Mouse (Mus musculus) embryonic facial prominence, embryonic 12.5 days (tissue): ENCODE measurements at regions not wholly inside any gene's neighbourhood (a gene's known extent, or its start where the extent isn't known, plus 50 kb on each side); places are given as distances from the start of the nearest gene placed in this dataset.
"Not testable (repeated sequence)": the region's sequence is repeated elsewhere in the genome, so short reads cannot be mapped to it uniquely, and the experiment has no call there.

Experiments
- ATAC-seq: fragments of 200-750 bp; cut with Nextera tagmentation; 2 replicates; pipeline ENCODE4 v1.8.0; 2017; ENCODE audit not compliant: insufficient number of reproducible peaks, insufficient read depth, low FRiP score, low TSS enrichment
- H3K27ac ChIP-seq: fragments of 300-500 bp; sonication (generic); 2 replicates; pipeline ENCODE4 v1.5.1; 2016; ENCODE audit warnings: mild to moderate bottlenecking
- H3K27me3 ChIP-seq: fragments of 300-500 bp; sonication (generic); 2 replicates; pipeline ENCODE4 v1.6.1; 2016; ENCODE audit warnings: mild to moderate bottlenecking, moderate library complexity
- H3K36me3 ChIP-seq: fragments of 300-500 bp; sonication (generic); 2 replicates; pipeline ENCODE4 v1.6.1; 2016; ENCODE audit warnings: mild to moderate bottlenecking
- H3K4me1 ChIP-seq: fragments of 300-500 bp; sonication (generic); 2 replicates; pipeline ENCODE4 v1.6.1; 2016
- H3K4me2 ChIP-seq: fragments of 300-500 bp; sonication (generic); replicated peaks from 2 replicates; pipeline ENCODE4 v1.6.1; 2016; ENCODE audit warnings: mild to moderate bottlenecking, moderate library complexity
- H3K4me3 ChIP-seq: fragments of 300-500 bp; sonication (generic); 2 replicates; pipeline ENCODE4 v1.5.1; 2016; ENCODE audit warnings: mild to moderate bottlenecking
- H3K9ac ChIP-seq: fragments of 300-500 bp; sonication (generic); 2 replicates; pipeline ENCODE4 v1.6.1; 2016; ENCODE audit warnings: mild to moderate bottlenecking, moderate library complexity
- H3K9me3 ChIP-seq: fragments of 300-500 bp; sonication (generic); 2 replicates; pipeline ENCODE4 v1.6.1; 2016; ENCODE audit warnings: mild to moderate bottlenecking, moderate library complexity
- WGBS: fragments of 180-500 bp; shearing (Covaris S2); methylation state at CpG from one replicate; pipeline ENCODE4 v1.1.7; 2016; 5-methylcytosine and 5-hydroxymethylcytosine counted together

- ATAC-seq, result no peak
- Histone ChIP-seq H3K4me2 (no peak overlapping the region), H3K4me1 (no peaks in the 10 kb centered on the region), H3K27me3 (no peaks in the 10 kb centered on the region), H3K4me3 (no peak overlapping the region), H3K9me3 (no peaks in the 10 kb centered on the region), H3K27ac (no peak overlapping the region), H3K9ac (no peak overlapping the region), H3K36me3 (no peaks in the 10 kb centered on the region)
- 90% methylated on average over 12 of the region's 12 CpGs for WGBS
These were observed 605.4 kb upstream of the Gm19410 start for GRCm38 (mm10) chr8:35160230-35160629.

GRCm38 (mm10) chr8:35162166-35162565 is 603.4 kb upstream of the Gm19410 start:
- not testable (repeated sequence) for H3K4me1 ChIP-seq, H3K27me3 ChIP-seq, H3K4me2 ChIP-seq, H3K36me3 ChIP-seq, H3K4me3 ChIP-seq, H3K9me3 ChIP-seq, ATAC-seq, H3K9ac ChIP-seq, H3K27ac ChIP-seq
- WGBS, result 82% methylated on average over 4 of the region's 4 CpGs

- Histone ChIP-seq H3K36me3 (no peaks in the 10 kb centered on the region), H3K4me3 (no peak overlapping the region), H3K4me1 (no peaks in the 10 kb centered on the region), H3K9ac (no peak overlapping the region), H3K27me3 (no peaks in the 10 kb centered on the region), H3K4me2 (no peak overlapping the region), H3K27ac (no peak overlapping the region), H3K9me3 (no peaks in the 10 kb centered on the region)
- ATAC-seq, result no peak
- 89% methylated on average over 6 of the region's 6 CpGs for WGBS
These were observed 599.0 kb upstream of the Gm19410 start for GRCm38 (mm10) chr8:35166611-35167010.

- H3K36me3 ChIP-seq, result no peaks in the 10 kb centered on the region
- H3K4me2 ChIP-seq, result no peak overlapping the region
- no peak overlapping the region for H3K9ac ChIP-seq
- H3K9me3 ChIP-seq, result no peaks in the 10 kb centered on the region
- no peak overlapping the region for H3K4me3 ChIP-seq
- no peak overlapping the region for H3K27ac ChIP-seq
- H3K4me1 ChIP-seq, result no peaks in the 10 kb centered on the region
- no peak for ATAC-seq
- no peaks in the 10 kb centered on the region for H3K27me3 ChIP-seq
- 82% methylated on average over 13 of the region's 13 CpGs for WGBS
These were observed 593.9 kb upstream of the Gm19410 start for GRCm38 (mm10) chr8:35171536-35172310.

GRCm38 (mm10) chr8:35177314-35177713 is 588.3 kb upstream of the Gm19410 start:
- 77% methylated on average over 5 of the region's 5 CpGs for WGBS
- H3K9me3 ChIP-seq, result no peaks in the 10 kb centered on the region
- H3K27me3 ChIP-seq, result no peaks in the 10 kb centered on the region
- no peak overlapping the region for H3K4me3 ChIP-seq
- H3K36me3 ChIP-seq, result no peaks in the 10 kb centered on the region
- H3K4me1 ChIP-seq, result no peaks in the 10 kb centered on the region
- H3K27ac ChIP-seq, result no peak overlapping the region
- H3K9ac ChIP-seq, result no peak overlapping the region
- H3K4me2 ChIP-seq, result no peak overlapping the region
- ATAC-seq, result no peak

GRCm38 (mm10) chr8:35180075-35180474 is 585.5 kb upstream of the Gm19410 start:
- H3K4me2 ChIP-seq, result no peak overlapping the region
- H3K27ac ChIP-seq, result no peak overlapping the region
- no peaks in the 10 kb centered on the region for H3K9me3 ChIP-seq
- no peaks in the 10 kb centered on the region for H3K36me3 ChIP-seq
- ATAC-seq, result no peak
- H3K27me3 ChIP-seq, result no peaks in the 10 kb centered on the region
- WGBS, result 66% methylated on average over 3 of the region's 3 CpGs
- no peak overlapping the region for H3K4me3 ChIP-seq
- no peaks in the 10 kb centered on the region for H3K4me1 ChIP-seq
- H3K9ac ChIP-seq, result no peak overlapping the region

GRCm38 (mm10) chr8:35182141-35182540 is 583.4 kb upstream of the Gm19410 start:
- Histone ChIP-seq H3K9ac (no peak overlapping the region), H3K27me3 (no peaks in the 10 kb centered on the region), H3K27ac (no peak overlapping the region), H3K4me1 (no peaks in the 10 kb centered on the region), H3K4me3 (no peak overlapping the region), H3K9me3 (no peaks in the 10 kb centered on the region), H3K4me2 (no peak overlapping the region), H3K36me3 (no peaks in the 10 kb centered on the region)
- 63% methylated on average over 4 of the region's 4 CpGs for WGBS
- no peak for ATAC-seq

- no peak overlapping the region for H3K27ac ChIP-seq
- ATAC-seq, result no peak
- 89% methylated on average over 14 of the region's 14 CpGs for WGBS
- H3K9ac ChIP-seq, result no peak overlapping the region
- H3K36me3 ChIP-seq, result no peaks in the 10 kb centered on the region
- no peaks in the 10 kb centered on the region for H3K9me3 ChIP-seq
- H3K4me3 ChIP-seq, result no peak overlapping the region
- no peaks in the 10 kb centered on the region for H3K27me3 ChIP-seq
- H3K4me1 ChIP-seq, result no peaks in the 10 kb centered on the region
- H3K4me2 ChIP-seq, result no peak overlapping the region
These were observed 582.2 kb upstream of the Gm19410 start for GRCm38 (mm10) chr8:35183423-35183822.

- H3K36me3 ChIP-seq, result no peaks in the 10 kb centered on the region
- H3K27ac ChIP-seq, result no peak overlapping the region
- no peak for ATAC-seq
- no peaks in the 10 kb centered on the region for H3K4me1 ChIP-seq
- H3K9me3 ChIP-seq, result no peaks in the 10 kb centered on the region
- 47% methylated on average over 10 of the region's 10 CpGs for WGBS
- H3K9ac ChIP-seq, result no peak overlapping the region
- 0 out of 2 replicates have a peak overlapping the region, but pooled peaks have one; percentile 2 for H3K4me2 ChIP-seq
- H3K4me3 ChIP-seq, result no peak overlapping the region
- no peaks in the 10 kb centered on the region for H3K27me3 ChIP-seq
These were observed 580.4 kb upstream of the Gm19410 start for GRCm38 (mm10) chr8:35185165-35185564.

- no peaks in the 10 kb centered on the region for H3K36me3 ChIP-seq
- no peak for ATAC-seq
- WGBS, result 93% methylated on average over 8 of the region's 8 CpGs
- no peaks in the 10 kb centered on the region for H3K9me3 ChIP-seq
- H3K9ac ChIP-seq, result no peak overlapping the region
- no peak overlapping the region for H3K27ac ChIP-seq
- no peak overlapping the region for H3K4me2 ChIP-seq
- no peaks in the 10 kb centered on the region for H3K4me1 ChIP-seq
- H3K4me3 ChIP-seq, result no peak overlapping the region
- H3K27me3 ChIP-seq, result no peaks in the 10 kb centered on the region
These were observed 577.1 kb upstream of the Gm19410 start for GRCm38 (mm10) chr8:35188531-35188930.

GRCm38 (mm10) chr8:35189695-35190094 is 575.9 kb upstream of the Gm19410 start:
- 0 out of 2 replicates have a peak, but pooled peaks cover 3% of the 10 kb centered on the region for H3K4me1 ChIP-seq
- no peak overlapping the region for H3K4me3 ChIP-seq
- ATAC-seq, result no peak
- no peak overlapping the region for H3K27ac ChIP-seq
- no peak overlapping the region for H3K4me2 ChIP-seq
- no peaks in the 10 kb centered on the region for H3K36me3 ChIP-seq
- no peaks in the 10 kb centered on the region for H3K27me3 ChIP-seq
- WGBS, result 73% methylated on average over 16 of the region's 16 CpGs
- no peaks in the 10 kb centered on the region for H3K9me3 ChIP-seq
- no peak overlapping the region for H3K9ac ChIP-seq

GRCm38 (mm10) chr8:35192515-35192914 is 573.1 kb upstream of the Gm19410 start:
- no peaks in the 10 kb centered on the region for H3K9me3 ChIP-seq
- no peak overlapping the region for H3K9ac ChIP-seq
- no peak overlapping the region for H3K4me2 ChIP-seq
- H3K27ac ChIP-seq, result no peak overlapping the region
- no peaks in the 10 kb centered on the region for H3K36me3 ChIP-seq
- H3K4me1 ChIP-seq, result peaks cover 12% of the 10 kb centered on the region; the same call in 1 of the 2 replicates
- H3K27me3 ChIP-seq, result no peaks in the 10 kb centered on the region
- ATAC-seq, result no peak
- H3K4me3 ChIP-seq, result no peak overlapping the region
- 36% methylated on average over 3 of the region's 3 CpGs for WGBS
